Mouse (Mus musculus): Measurements from ENCODE around the gene Cobll1.

DNA sequence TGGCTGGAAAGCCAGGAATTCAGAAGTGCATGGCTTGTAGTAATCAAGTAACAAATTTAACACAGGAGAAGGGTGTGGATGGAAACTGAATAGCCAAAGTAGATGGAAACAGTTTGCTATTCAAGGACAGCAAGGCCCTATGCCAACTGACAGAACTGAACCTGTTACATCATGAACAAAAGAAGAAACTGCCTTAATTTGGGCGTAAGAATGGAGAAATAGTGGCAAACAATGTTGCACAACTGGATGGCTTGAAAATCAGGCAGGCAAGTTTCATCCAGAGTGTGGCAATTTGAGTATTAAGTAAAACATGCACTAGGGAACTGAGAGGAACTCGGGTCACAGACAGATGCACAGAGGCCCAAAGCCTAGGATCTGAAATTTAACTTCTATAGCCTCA, 137.8 kb downstream of the Cobll1 start:
- TF ChIP-seq POLR2A (IDR thresholded peaks at IDR 0.05; ENCODE audit: low read depth, low read length) = no peak
- no peak for TF ChIP-seq CTCF (IDR thresholded peaks at IDR 0.05; ENCODE audit: borderline replicate concordance, insufficient read depth, low read length)
